Mouse (Mus musculus) gastrocnemius, adult 2 months (tissue): ENCODE data around the gene Cul1. TPM values are rescaled to one million over a fixed set of nuclear protein-coding genes. Genes with fewer than 3 reads are reported as not detected.

Experiments
- DNase-seq: peaks from one replicate; pipeline ENCODE4 v3.0.0; 2022
- H3K27ac ChIP-seq: fragments of 200-600 bp; 2 replicates; pipeline ENCODE4 v1.8.1; 2022; ENCODE audit warnings: mild to moderate bottlenecking
- H3K4me3 ChIP-seq: fragments of 200-600 bp; 2 replicates; pipeline ENCODE4 v1.8.1; 2022; ENCODE audit warnings: mild to moderate bottlenecking, moderate library complexity
- CTCF ChIP-seq: fragments of 200-600 bp; IDR thresholded peaks from 2 replicates; pipeline ENCODE4 v1.8.1; 2022; ENCODE audit warnings: antibody characterized with exemption, mild to moderate bottlenecking, moderate library complexity
- intact Hi-C: fragments of 180-260 bp; cut with DNase I; formaldehyde crosslinking; loops from one replicate; pipeline ENCODE4 v1.15.1; 2025
- total RNA-seq, 2 experiments: library from RNA; stranded (reverse); gene quantifications; 2 replicates each; pipeline ENCODE4 v1.2.3; 2021

Cul1 gene
- total RNA-seq, 2 experiments from 2014 or later: 70.4 to 70.9 TPM

DNA sequence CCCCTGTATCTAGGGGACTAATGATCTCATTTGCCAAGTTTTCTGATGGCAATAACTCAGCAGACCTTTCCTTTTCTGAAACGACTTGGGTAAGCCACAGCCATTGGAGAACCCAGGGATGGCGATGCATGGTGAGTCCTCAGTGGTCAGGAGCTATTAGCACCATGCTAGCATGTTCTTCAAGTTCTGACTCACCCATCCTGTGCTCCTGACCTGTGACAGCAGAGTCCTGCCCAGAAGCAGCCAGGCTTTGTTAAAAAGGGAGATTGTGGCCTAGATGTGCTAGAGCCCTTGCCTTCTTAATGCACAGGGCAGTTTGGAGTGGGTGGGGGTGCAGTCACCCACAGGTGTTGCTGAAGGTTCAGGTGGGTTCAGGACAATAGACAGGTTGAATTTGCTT is 71.8 kb downstream of the Cul1 start:
- DNase-seq: no peak
- no peak overlapping the region for H3K27ac ChIP-seq
- no peak overlapping the region for H3K4me3 ChIP-seq
- TF ChIP-seq CTCF: no peak
- intact Hi-C loops: no loop called here

DNA sequence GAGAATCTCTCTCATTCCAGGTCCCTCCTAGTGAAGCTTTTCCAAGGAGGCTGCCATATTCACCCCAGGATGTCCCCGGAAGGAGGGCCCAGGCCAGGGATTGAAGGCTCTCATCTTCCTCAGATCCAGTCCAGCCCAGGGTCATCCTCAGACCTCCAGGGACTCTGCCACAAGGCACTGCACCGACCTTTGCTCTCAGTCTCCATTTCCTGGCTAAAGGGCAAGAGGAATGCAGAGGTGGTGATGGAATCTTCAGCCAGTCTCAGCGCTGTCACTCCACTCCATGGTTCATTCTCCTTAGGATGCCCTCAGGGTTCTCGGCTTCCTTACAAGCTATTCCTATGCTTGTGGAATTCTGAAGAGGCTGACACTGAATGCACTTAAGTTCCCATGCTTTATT is 73.2 kb downstream of the Cul1 start:
- Histone ChIP-seq H3K27ac (no peak overlapping the region), H3K4me3 (no peak overlapping the region)
- TF ChIP-seq CTCF: no peak
- intact Hi-C loops: no loop called here
- DNase-seq: no peak

DNA sequence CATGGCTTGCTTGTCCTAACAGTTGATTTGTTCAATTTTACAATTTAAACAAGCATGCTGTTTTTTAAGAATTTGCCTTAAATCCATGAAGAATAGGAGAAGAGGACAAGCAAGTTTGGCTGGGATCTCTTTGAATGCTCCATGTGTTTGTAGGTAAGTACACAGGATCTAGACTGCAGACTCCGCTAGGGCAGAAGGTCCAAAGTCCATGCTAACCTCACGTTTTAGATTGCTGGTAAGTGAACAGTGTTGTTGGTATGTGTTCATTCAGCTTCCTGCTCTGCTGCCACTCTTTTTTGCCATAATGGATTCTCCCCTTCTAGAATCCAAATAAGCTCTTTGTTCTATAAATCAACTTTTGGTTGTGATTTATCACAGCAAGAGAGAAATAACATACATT is 73.9 kb downstream of the Cul1 start:
- TF ChIP-seq CTCF: no peak
- H3K27ac ChIP-seq: no peak overlapping the region
- intact Hi-C loops: no loop called here
- no peak for DNase-seq
- H3K4me3 ChIP-seq: no peak overlapping the region

DNA sequence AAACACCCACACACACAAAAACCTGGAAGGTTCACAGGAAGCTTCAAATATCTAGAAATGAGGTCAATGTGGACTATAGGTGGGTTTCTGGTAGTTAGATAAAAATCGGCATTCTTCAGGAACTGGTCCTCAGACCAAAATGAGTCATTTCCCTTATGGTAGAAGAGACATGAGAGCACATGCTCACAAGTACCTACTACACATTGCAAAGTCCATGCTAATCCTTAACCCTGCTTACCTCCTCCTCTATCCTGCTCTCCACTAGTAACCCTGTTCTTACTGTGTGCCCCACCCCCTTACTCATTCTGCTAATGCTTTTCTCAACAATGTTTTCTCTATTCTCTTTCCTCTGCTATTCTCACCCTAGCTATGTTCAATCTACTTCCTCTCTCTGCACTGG is 74.5 kb downstream of the Cul1 start:
- H3K4me3 ChIP-seq: no peak overlapping the region
- no peak for TF ChIP-seq CTCF
- no peak for DNase-seq
- intact Hi-C loops: no loop called here
- no peak overlapping the region for H3K27ac ChIP-seq

DNA sequence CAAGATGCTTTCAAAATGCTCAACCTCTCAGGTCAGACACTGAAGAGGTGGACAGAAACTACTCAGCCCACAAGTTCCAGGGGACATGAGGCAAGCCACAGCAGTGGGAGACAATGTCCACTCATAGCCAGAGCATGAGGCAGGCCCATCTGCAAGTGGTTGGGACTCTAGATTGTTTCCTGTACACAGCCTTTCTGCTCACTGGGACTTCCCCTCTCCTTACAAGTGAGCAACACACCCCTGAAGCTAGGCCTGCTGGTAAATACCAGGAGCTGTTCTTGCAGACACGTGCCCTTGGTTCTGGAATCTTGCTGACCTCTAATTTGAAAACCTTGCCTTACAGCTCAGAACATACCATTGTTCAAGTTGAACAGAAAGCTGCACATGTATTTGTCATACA is 79.3 kb downstream of the Cul1 start:
- no peak overlapping the region for H3K4me3 ChIP-seq
- no peak overlapping the region for H3K27ac ChIP-seq
- no peak for TF ChIP-seq CTCF

DNA sequence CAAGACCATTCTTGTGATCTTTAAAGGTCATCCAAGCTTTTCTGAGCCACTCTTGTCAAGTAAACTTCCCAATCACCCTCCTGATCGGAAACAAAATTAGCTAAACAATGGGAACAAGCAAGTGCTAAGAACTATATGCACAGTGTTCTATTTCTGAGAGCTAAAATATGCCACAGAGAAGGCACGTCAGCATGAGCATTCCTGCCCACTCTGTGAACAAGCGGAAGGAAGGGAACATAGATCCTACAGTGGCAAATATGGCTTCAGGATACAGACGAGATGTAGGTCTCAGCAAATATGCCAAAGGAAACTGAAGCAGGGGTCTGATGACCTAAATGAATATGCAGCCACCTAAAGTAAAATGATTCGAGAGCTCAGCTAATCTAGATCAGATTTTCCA is 82.1 kb downstream of the Cul1 start:
- Histone ChIP-seq H3K27ac (no peak overlapping the region), H3K4me3 (no peak overlapping the region)
- TF ChIP-seq CTCF: no peak
- DNase-seq: no peak
- intact Hi-C loops: no loop called here

More for the DNA sequence above, 79.3 kb downstream of the Cul1 start:
- intact Hi-C loops: no loop called here
- DNase-seq: no peak

DNA sequence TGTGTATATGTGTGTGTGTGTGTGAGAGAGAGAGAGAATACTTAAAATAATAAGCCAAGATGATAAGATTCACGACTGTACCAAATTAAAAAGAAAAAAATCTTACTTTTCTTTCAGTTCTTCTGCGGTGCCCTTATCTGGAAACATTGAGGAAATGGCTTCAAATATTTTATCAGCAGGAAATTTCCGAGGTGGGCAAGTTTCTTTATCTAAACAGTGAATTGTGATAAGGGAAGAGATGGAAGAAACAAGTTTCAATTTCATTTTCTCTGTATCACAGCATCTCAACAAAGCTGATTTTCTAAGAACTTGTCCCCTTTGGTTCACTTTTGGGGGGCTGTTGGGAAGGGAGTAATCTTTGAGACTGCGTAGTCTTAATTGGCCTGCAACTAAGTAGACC is 99.1 kb downstream of the Cul1 start:
- no peak overlapping the region for H3K4me3 ChIP-seq
- no peak for TF ChIP-seq CTCF
- no peak for DNase-seq
- H3K27ac ChIP-seq: no peak overlapping the region
- intact Hi-C loops: no loop called here

DNA sequence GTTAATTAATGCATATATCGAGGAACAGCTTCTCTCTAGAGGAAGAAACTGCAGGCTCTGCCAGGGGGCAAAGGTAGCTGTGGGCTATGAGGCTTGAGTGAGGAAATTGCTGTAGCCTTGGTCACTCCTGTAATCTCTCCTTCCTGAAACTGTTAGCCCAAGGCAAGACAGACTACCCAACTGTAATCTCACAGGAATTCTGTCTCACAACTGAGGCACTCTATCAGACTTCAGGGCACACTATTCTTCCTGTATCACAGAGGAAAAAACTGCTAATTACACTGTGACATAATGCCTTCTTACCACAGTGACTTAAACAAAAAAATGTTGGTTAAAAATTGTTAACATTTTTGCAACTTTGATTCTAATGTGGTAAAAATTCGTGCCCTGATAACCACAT is 106.1 kb downstream of the Cul1 start:
- no peak overlapping the region for H3K4me3 ChIP-seq
- intact Hi-C loops: no loop called here
- no peak overlapping the region for H3K27ac ChIP-seq
- no peak for DNase-seq
- no peak for TF ChIP-seq CTCF

DNA sequence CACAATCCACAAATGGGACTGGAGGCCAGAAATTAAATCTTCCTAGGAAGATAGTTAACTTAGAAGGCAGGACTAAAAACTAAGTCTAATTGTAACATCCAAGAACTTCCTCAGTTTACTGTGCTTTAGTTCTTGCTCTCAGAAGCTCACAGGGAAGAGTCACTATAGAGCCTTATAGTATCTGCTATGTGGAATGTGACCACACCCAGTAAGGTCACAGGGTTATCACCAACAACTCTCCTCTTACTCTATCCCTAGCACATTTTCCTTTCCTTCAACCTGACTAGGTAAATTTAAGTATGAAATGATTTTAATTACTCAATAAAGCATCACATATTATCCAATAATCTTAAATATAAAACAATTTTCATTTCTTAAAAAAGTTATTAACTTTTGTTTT is 107.2 kb downstream of the Cul1 start:
- intact Hi-C loops: no loop called here
- no peak for DNase-seq
- Histone ChIP-seq H3K27ac (no peak overlapping the region), H3K4me3 (no peak overlapping the region)
- TF ChIP-seq CTCF: no peak

DNA sequence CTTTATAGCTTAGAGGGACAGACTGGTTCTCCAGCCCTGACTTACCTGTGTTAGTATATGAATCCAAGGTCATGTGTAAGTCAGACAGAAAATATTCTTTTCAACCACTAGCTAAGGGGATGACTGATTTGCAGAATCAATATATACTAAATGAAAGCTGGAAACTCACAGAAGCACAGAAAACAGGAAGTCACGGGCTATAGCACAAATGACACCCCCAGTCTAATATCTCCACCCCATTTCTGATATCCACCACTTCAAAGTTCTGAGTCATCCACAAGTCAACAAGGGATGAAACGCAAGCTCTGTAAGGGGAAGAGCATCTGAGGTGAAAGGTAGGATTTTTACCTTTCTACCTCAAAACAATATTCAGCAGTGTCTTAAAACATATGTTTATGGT is 107.6 kb downstream of the Cul1 start:
- no peak overlapping the region for H3K4me3 ChIP-seq
- intact Hi-C loops: no loop called here
- no peak for DNase-seq
- no peak overlapping the region for H3K27ac ChIP-seq
- TF ChIP-seq CTCF: no peak

DNA sequence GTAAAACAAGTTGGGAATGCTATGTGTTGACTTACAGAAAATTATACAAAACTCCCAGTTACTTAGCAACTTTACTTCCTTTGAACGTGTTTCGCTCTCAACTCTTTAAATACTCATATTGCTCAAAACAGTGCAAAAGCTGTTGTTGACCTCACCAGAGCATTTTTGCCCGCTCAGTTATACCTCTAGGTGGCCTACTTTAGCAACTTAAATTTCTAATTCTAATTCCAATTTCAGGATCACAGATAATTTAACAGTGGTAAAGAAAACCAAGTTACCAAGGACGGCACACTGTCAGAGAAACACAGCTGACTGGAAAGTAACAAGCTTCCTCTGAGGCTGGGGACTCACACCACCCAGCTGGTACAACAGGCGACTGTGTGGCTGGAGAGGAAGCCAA is 108.2 kb downstream of the Cul1 start:
- Histone ChIP-seq H3K27ac (no peak overlapping the region), H3K4me3 (no peak overlapping the region)
- DNase-seq: no peak
- intact Hi-C loops: no loop called here
- TF ChIP-seq CTCF: peak; percentile 49

DNA sequence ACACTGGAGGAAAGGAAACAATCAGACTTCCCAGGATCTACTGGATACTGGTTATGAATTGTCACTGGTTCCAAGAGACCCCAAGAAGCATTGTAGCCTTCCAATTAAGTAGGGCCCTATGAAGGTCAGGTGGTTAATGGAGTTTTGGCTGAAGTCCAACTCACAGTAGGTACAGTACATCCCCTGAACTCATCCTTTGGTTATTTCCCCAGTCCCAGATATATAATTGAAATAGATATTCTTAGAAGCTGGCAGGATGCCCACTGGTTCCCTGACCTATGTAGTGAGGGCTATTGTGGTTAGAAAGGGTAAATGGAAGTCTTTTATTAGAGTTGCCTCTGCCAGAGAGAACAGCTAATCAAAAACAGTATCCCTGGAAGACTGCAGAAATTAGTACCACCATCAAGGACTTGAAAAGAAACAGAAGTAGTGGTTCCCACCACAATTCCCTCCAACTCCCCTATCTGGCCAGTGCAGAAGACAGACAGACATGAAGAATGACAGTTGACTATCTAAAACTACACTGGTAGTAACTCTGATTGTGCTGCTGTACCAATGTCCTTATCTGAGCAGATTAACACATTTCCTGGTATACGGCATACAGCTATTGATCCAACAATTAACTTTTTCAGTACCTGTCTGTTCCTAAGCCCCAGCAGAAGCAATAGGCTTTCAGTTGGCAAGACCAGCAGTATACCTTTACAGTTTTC is 112.3 kb downstream of the Cul1 start:
- no peak for TF ChIP-seq CTCF
- no peak for DNase-seq
- Histone ChIP-seq H3K4me3 (no peak overlapping the region), H3K27ac (no peak overlapping the region)
- intact Hi-C loops: no loop called here

DNA sequence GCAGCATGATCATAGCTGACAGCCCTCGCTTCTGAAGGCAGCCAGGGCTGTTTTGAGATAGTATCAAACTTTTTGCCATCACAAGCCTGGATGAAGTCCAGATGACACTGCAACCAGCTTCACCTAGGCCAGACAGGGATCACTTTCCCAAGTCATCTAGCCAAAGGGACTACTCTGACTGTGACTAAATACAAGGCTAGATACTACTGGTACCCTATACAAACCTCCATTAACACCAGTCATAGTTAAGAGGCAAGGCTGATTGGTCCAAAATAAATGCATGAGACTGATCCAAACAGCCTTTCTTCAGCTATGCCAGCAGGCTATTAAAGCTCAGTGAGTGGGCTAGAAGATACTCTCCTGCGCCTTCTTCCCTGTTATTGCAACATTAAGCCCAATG is 119.7 kb downstream of the Cul1 start:
- Histone ChIP-seq H3K4me3 (no peak overlapping the region), H3K27ac (no peak overlapping the region)
- DNase-seq: no peak
- TF ChIP-seq CTCF: no peak
- intact Hi-C loops: no loop called here

Other genes starting within 250 kb of the Cul1 start
- gene Ezh2, start 141.9 kb downstream of the Cul1 start, total RNA-seq: 1 to 10 TPM; 6.6 to 7.4 TPM